Mouse (Mus musculus) megakaryocyte-erythroid progenitor cell, adult 5-6 weeks (primary cell): ENCODE data around the gene Stim2. TPM values are rescaled to one million over a fixed set of nuclear protein-coding genes. Genes with fewer than 3 reads are reported as not detected.

ENCODE experiments used
- total RNA-seq, 2 experiments: library from RNA; stranded (forward) in 1 of 2; stranded (reverse) in 1 of 2; fragments of 200-1000, 215-1000 nt in 1 of 2; fragments of >200 nt in 1 of 2; fragmentation: Nextera tagmentation in 1 of 2; gene quantifications; 2 replicates each; pipeline ENCODE4 v1.2.3; 2014 to 2017

The Stim2 gene
- total RNA-seq, 2 experiments from 2014 or later = 12.5 to 19.9 TPM

Other genes starting within 250 kb of the Stim2 start
- 14.4 and 16.7 TPM in 2 replicates for gene Tbc1d19, start 188.9 kb upstream of the Stim2 start, total RNA-seq (2014; fragmentation: Nextera tagmentation)
- gene Tbc1d19, start 188.9 kb upstream of the Stim2 start, total RNA-seq (2017) = 9.3 and 13.3 TPM in 2 replicates